Mouse (Mus musculus) macrophage (primary cell): ENCODE measurements around the gene Gprc5b. TPM values are rescaled to one million over a fixed set of nuclear protein-coding genes. Genes with fewer than 3 reads are reported as not detected.

Experiments used
- H3K27ac ChIP-seq: fragments of 350-480 bp; formaldehyde crosslinking; 2 replicates; pipeline ENCODE4 v1.9.0; 2021
- H3K36me3 ChIP-seq: fragments of 350-480 bp; formaldehyde crosslinking; 2 replicates; pipeline ENCODE4 v1.9.0; 2021; ENCODE audit errors: inconsistent target
- H3K4me3 ChIP-seq: fragments of 350-480 bp; formaldehyde crosslinking; 2 replicates; pipeline ENCODE4 v1.9.0; 2021; ENCODE audit errors: inconsistent target
- H3K79me2 ChIP-seq: fragments of 350-480 bp; formaldehyde crosslinking; 2 replicates; pipeline ENCODE4 v1.9.0; 2021; ENCODE audit errors: inconsistent target
- WGBS: methylation state at CpG from one replicate; pipeline ENCODE4 v1.1.7; 2026; ENCODE audit warnings: inconsistent platforms; ENCODE audit not compliant: missing documents; 5-methylcytosine and 5-hydroxymethylcytosine counted together
- polyA plus RNA-seq: library from polyadenylated mRNA; stranded (reverse); fragments of 250-400 nt; gene quantifications from 3 replicates; pipeline ENCODE4 v1.2.4, GENCODE M21; 2018; ENCODE audit warnings: inconsistent platforms

Gprc5b gene
- polyA plus RNA-seq, 1 experiment from 2014 or later = 19.6 TPM

GRCm38 (mm10) chr7:118994231-118994842, 674 bp downstream of the Gprc5b start:
- 2% methylated on average over 21 of the region's 21 CpGs for WGBS
- H3K79me2 ChIP-seq = no peaks in the 10 kb centered on the region
- no peak overlapping the region for H3K27ac ChIP-seq
- peak overlapping the region; percentile 25 for H3K4me3 ChIP-seq
- no peaks in the 10 kb centered on the region for H3K36me3 ChIP-seq

- H3K27ac ChIP-seq = no peak overlapping the region
- no peaks in the 10 kb centered on the region for H3K79me2 ChIP-seq
- peak overlapping the region; percentile 25; the same call in 1 of the 2 replicates for H3K4me3 ChIP-seq
- H3K36me3 ChIP-seq = no peaks in the 10 kb centered on the region
- 12% methylated on average over 14 of the region's 26 CpGs for WGBS
Observed at GRCm38 (mm10) chr7:118993597-118994230, 1.3 kb downstream of the Gprc5b start.

- 85% methylated on average over 12 of the region's 13 CpGs for WGBS
- no peaks in the 10 kb centered on the region for H3K79me2 ChIP-seq
- H3K4me3 ChIP-seq = no peak overlapping the region
- H3K27ac ChIP-seq = no peak overlapping the region
- H3K36me3 ChIP-seq = no peaks in the 10 kb centered on the region
Observed at GRCm38 (mm10) chr7:118992623-118993405, 2.2 kb downstream of the Gprc5b start.

- Histone ChIP-seq H3K4me3 (no peak overlapping the region), H3K36me3 (no peaks in the 10 kb centered on the region), H3K27ac (no peak overlapping the region), H3K79me2 (no peaks in the 10 kb centered on the region)
- WGBS = 65% methylated on average over 6 of the region's 6 CpGs
Observed at GRCm38 (mm10) chr7:118992080-118992560, 2.9 kb downstream of the Gprc5b start.

- H3K4me3 ChIP-seq = no peak overlapping the region
- H3K79me2 ChIP-seq = no peaks in the 10 kb centered on the region
- WGBS = 56% methylated on average over 3 of the region's 4 CpGs
- H3K36me3 ChIP-seq = no peaks in the 10 kb centered on the region
- H3K27ac ChIP-seq = no peak overlapping the region
Observed at GRCm38 (mm10) chr7:118991341-118991884, 3.6 kb downstream of the Gprc5b start.

GRCm38 (mm10) chr7:118990282-118990681, 4.7 kb downstream of the Gprc5b start:
- no peak overlapping the region for H3K27ac ChIP-seq
- H3K79me2 ChIP-seq = no peaks in the 10 kb centered on the region
- WGBS = 89% methylated on average over 6 of the region's 6 CpGs

GRCm38 (mm10) chr7:118989275-118989856, 5.6 kb downstream of the Gprc5b start:
- Histone ChIP-seq H3K27ac (no peak overlapping the region), H3K4me3 (no peak overlapping the region)
- 86% methylated on average over 5 of the region's 5 CpGs for WGBS

More at GRCm38 (mm10) chr7:118990282-118990681, 4.7 kb downstream of the Gprc5b start:
- H3K4me3 ChIP-seq = no peak overlapping the region
- H3K36me3 ChIP-seq = no peaks in the 10 kb centered on the region

GRCm38 (mm10) chr7:118986369-118986768, 8.6 kb downstream of the Gprc5b start:
- Histone ChIP-seq H3K36me3 (no peaks in the 10 kb centered on the region), H3K27ac (no peak overlapping the region), H3K79me2 (no peaks in the 10 kb centered on the region), H3K4me3 (no peak overlapping the region)
- 84% methylated on average over 4 of the region's 4 CpGs for WGBS

More at GRCm38 (mm10) chr7:118989275-118989856, 5.6 kb downstream of the Gprc5b start:
- H3K36me3 ChIP-seq = no peaks in the 10 kb centered on the region
- no peaks in the 10 kb centered on the region for H3K79me2 ChIP-seq

GRCm38 (mm10) chr7:118985786-118986185, 9.2 kb downstream of the Gprc5b start:
- Histone ChIP-seq H3K4me3 (no peak overlapping the region), H3K27ac (no peak overlapping the region), H3K79me2 (no peaks in the 10 kb centered on the region), H3K36me3 (no peaks in the 10 kb centered on the region)
- 73% methylated on average over 4 of the region's 4 CpGs for WGBS

- H3K79me2 ChIP-seq = no peaks in the 10 kb centered on the region
- H3K36me3 ChIP-seq = no peaks in the 10 kb centered on the region
- no peak overlapping the region for H3K4me3 ChIP-seq
- 89% methylated on average over 19 of the region's 19 CpGs for WGBS
- H3K27ac ChIP-seq = no peak overlapping the region
Observed at GRCm38 (mm10) chr7:118983961-118984360, 11.1 kb downstream of the Gprc5b start.

- H3K4me3 ChIP-seq = no peak overlapping the region
- 86% methylated on average over 4 of the region's 4 CpGs for WGBS
- no peak overlapping the region for H3K27ac ChIP-seq
- H3K79me2 ChIP-seq = no peaks in the 10 kb centered on the region
- H3K36me3 ChIP-seq = no peaks in the 10 kb centered on the region
Observed at GRCm38 (mm10) chr7:118982586-118982985, 12.4 kb downstream of the Gprc5b start.

GRCm38 (mm10) chr7:118981831-118982230, 13.2 kb downstream of the Gprc5b start:
- Histone ChIP-seq H3K4me3 (no peak overlapping the region), H3K79me2 (no peaks in the 10 kb centered on the region), H3K36me3 (no peaks in the 10 kb centered on the region), H3K27ac (no peak overlapping the region)
- WGBS = 95% methylated on average over 5 of the region's 5 CpGs

GRCm38 (mm10) chr7:118981346-118981745, 13.7 kb downstream of the Gprc5b start:
- Histone ChIP-seq H3K79me2 (no peaks in the 10 kb centered on the region), H3K36me3 (no peaks in the 10 kb centered on the region), H3K27ac (no peak overlapping the region), H3K4me3 (no peak overlapping the region)
- WGBS = 44% methylated on average over 4 of the region's 4 CpGs

GRCm38 (mm10) chr7:118979708-118980107, 15.3 kb downstream of the Gprc5b start:
- Histone ChIP-seq H3K4me3 (no peak overlapping the region), H3K79me2 (no peaks in the 10 kb centered on the region), H3K27ac (no peak overlapping the region), H3K36me3 (no peaks in the 10 kb centered on the region)
- WGBS = 87% methylated on average over 9 of the region's 9 CpGs
